Mouse (Mus musculus): ENCODE results near the gene Urm1.
A peak's percentile ranks its signal among the peaks of the same experiment; 100 is the strongest.

Gene Urm1

GRCm38 (mm10) chr2:29827709-29828024, 7.8 kb downstream of the Urm1 start:
- no peak for DNase-seq (ENCODE audit: low read depth)

GRCm38 (mm10) chr2:29831106-29831505, 11.2 kb downstream of the Urm1 start:
- DNase-seq (ENCODE audit: low read depth) = no peak

GRCm38 (mm10) chr2:29833796-29834195, 13.9 kb downstream of the Urm1 start:
- no peak for DNase-seq (ENCODE audit: low read depth)

GRCm38 (mm10) chr2:29835391-29835899, 15.6 kb downstream of the Urm1 start:
- no peak for DNase-seq (ENCODE audit: low read depth)

DNA sequence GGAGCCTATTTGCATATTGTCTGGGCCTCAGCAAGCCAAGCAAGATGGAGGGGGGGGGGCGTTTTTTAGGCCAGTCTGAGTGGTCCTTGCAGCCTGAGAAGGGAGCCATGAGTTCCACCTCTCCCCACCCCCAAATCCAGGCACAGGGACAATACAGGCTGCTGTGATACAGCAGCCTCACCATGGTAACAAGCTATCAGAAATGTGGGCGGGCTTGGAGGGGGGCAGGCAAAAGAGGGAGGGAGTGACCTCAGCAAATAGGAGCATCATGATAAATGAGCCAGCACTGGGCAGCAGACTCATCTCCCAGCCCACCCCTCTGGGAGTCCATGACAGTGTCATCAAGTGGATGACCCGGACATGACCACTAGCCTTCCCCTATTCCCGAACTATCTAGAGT, 19.6 kb downstream of the Urm1 start:
- DNase-seq (ENCODE audit: low read depth) = no peak

GRCm38 (mm10) chr2:29843231-29844105, 23.6 kb downstream of the Urm1 start:
- no peak for DNase-seq (ENCODE audit: low read depth)

DNA sequence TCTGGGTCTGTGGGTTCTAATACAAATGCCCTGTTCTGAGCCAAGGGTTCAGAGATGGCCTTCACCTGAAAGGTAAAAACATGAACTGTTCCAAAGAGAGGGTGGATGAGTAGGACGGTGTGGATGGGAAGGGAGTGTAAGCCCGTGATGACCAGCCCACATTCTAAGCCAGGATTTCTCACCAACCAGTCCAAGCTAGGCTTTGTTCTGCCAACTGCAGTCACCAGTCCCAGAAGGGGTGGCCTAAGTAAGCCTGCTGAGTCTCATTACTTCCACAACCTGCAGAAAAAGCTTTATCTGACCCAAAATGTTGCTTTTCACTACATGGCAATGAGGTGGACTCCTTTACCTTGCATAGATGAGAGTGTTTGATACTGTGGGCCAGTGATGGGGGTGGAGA, 24.2 kb downstream of the Urm1 start:
- no peak for DNase-seq (ENCODE audit: low read depth)

DNA sequence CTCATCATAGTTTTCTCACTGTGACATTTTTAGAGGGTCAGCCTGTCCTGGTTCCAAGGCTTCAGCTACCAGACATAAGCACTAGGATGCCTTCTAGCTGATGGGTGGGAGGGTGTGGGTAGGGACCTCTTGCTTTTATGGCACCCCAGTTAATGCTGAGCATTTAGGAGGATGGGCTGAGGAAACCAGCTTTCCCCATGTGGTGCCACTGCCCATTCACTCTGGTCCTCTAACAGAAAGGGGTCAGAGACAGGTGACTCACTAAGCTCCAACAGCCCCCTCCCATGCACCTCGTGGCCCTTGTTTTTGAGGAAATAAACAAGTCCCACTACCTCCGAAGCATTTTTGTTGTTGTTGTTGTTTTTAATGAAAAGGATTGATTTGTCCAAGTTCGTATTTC, 24.8 kb downstream of the Urm1 start:
- DNase-seq (ENCODE audit: low read depth) = no peak

DNA sequence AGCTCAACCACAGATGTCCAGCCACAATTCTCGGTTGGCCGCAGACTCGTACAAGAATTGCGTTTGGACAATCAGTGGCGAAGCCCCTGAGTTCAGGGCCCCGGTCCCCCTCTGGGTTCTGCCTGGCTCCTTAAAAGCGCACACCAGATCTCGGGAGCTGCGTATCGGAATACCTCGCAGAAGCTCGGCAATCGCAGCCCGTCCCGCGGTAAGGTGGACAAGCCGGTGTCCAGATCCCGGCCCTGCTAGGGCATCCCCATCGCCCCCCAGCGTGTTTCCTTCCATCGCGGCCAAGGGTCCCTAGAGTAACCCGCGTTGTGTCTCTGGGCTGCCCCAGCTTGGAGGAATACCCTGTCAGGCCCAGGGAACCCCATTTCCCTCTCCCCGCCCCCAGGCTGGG, 25.8 kb downstream of the Urm1 start:
- no peak for DNase-seq (ENCODE audit: low read depth)

GRCm38 (mm10) chr2:29846061-29846853, 26.4 kb downstream of the Urm1 start:
- DNase-seq (ENCODE audit: low read depth) = no peak

DNA sequence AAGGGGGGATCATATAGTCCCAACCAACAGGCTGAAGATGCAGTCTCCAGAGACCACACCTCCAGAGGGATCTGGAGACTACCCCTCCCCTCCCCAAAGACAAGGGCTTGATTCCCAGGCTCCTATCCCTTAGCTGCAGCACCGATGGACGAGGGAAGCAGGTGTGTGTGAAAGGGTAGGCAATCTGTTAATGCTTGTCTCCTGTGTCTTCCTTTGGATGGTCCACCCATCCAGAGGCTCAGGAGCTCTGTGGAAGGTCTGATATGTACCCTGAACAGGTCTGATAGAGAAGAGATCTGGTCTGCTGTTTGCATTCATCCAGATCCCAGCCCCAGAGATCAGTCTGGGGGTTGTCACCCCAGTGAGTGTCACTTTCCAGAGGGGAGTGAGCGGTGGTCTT, 27.0 kb downstream of the Urm1 start:
- DNase-seq (ENCODE audit: low read depth) = no peak

DNA sequence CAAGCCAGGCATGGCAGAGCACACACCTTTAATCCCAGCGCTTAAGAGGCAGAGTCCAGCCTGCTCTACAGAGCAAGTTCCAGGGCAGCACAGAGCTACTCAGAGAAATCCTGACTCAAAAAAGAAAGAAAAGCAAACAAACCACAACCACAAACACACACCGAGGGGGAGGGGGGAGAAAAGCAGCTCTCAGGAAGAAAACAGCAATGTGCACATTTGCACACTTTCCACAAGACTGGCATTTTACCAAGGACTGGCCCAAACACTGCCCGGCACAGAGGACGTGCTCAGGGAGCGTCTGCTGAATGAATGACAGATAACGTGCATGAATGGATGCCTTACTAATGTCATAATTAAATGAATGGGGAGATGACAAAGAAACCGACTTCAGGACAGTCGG, 29.2 kb downstream of the Urm1 start:
- DNase-seq (ENCODE audit: low read depth) = peak; percentile 34

DNA sequence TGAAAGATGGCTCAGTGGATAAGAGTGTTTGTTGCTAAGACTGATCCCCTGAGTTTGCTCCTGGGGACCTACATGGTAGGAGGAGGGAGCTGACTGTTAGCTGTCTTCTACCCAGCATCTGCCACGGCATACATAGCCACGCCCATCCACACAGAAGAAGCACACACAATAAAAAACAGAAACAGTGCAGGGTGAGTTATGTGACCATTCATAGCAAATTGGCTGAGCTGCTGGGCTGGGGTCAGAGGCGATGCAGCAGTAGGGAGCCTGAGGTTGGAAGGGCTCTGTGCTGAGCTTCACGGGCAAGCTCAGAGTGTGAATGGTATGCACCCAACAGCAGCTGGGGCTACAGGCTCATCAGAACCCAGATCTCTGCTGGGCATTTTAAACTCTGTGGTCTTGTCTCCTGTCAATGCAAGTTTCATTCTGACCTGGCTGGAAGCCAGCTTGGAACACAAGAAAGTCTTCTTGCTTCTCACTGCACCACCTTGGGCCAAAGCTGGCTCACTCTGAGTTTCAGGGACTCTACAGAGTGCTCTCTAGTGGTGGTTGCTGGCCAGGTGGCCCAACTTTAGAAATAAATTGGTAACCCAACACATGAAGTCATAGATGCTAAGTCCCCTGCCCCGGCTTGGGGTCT, 30.1 kb downstream of the Urm1 start:
- DNase-seq (ENCODE audit: low read depth) = peak; percentile 47

- no peak for DNase-seq (ENCODE audit: low read depth)
Observed at GRCm38 (mm10) chr2:29852957-29853485, 33.1 kb downstream of the Urm1 start.

DNA sequence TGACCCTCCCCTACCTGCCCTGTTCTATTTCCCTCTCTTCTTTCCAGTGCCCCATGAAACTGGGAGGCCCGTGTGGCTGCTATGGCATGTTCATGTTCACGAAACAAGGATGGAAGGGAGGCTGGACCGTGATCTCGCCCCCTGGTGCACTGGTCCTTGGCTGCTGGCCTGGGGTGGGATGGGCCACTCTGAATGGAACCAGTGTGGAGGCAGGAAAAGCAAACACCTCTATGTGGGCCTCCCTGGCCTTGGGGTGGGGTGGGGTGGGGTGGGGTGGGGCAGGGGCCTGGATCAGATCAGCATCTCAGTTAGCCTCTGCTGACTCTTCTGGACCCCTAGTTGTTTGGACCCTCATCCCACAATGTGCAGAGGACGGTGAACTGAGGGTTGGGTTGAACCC, 33.9 kb downstream of the Urm1 start:
- no peak for DNase-seq (ENCODE audit: low read depth)

DNA sequence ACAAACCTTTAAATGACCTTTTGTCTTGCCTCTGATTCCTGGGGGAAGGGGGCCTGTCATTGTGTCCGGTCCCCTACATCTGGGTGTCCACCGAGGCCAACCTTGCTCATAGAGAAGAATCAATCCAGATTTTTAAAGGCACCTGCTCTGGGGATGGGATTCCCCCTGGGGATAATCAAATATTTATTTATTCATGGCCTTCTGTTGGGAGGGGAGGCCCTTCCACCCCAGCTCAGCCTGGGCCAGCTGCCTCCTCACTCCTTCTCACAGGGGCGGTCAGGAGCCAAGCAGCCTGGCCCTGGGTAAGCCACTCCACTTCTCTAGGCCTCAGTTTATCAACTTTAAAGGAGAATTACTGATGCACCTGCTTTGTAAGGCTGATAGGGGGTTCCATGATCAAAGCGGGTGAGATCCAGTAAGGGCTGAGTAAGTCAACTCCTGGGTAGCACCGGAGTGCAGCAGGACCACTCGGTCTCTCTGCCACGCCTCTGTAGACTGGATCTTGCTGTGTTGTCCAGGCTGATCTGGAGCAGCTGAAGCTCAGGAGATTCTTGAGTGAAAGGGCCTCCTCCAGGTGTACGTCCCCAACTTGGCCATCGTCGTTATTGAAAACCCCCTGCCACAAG, 35.8 kb downstream of the Urm1 start:
- DNase-seq (ENCODE audit: low read depth) = no peak

DNA sequence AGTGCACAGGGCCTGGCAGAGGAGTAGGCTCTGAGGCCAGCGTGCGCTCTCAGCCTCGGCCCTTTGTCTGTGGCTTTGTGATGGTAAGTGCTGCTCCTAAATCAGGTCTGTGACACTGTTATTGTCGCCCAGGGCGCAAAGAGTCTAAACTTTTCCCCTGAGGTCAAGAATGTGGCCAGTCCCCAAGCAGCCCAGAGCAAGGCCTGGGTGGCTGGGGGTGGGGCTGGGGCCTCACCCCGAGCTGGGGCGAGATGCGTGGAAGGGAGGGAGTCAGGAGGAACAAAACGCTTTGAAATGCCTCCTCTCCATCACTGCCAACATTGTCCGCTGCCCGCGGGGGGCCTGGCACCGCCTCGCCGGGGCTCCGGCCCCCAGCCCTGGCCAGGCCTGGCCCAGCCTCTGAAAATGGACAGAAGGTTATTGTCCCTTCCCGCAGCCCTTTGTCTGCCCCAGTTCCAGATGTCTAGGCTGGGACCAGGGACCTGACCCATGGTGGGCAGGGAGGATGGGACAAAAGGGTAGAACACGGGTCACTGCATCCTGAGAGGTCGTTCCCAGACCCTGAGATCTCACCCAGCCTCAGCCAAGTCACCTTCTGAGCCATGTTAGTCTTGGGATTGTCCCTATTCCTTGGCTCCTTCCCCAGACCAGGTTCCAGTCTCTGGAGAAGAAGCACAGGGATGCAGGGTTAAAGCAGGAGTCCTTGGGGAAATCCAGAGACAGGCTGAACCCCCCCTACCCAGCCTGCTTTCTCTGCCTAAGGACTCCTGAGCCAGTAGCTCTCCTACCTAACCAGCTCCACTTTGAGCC, 36.8 kb downstream of the Urm1 start:
- DNase-seq (ENCODE audit: low read depth) = no peak

DNA sequence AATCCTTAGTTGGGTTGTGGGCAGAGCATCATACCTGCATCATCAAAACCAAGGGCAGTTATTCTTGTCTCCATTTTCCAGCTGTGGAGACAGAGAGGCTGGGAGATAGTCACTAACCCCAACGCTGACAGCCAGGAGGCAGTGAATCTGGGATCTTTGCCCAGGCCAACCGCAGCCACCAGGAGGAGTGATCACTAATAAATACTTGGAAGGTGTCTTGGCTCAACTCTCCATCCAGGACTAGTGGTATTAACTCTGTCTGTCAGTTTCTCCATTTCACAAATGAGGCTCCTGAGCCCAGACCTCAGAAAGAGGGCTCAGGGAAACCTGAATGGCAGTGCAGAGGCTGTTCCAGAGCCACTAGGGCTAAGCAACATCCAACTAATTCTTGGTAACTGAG, 37.5 kb downstream of the Urm1 start:
- DNase-seq (ENCODE audit: low read depth) = peak; percentile 76

- no peak for DNase-seq (ENCODE audit: low read depth)
Observed at GRCm38 (mm10) chr2:29857967-29858366, 38.1 kb downstream of the Urm1 start.

DNA sequence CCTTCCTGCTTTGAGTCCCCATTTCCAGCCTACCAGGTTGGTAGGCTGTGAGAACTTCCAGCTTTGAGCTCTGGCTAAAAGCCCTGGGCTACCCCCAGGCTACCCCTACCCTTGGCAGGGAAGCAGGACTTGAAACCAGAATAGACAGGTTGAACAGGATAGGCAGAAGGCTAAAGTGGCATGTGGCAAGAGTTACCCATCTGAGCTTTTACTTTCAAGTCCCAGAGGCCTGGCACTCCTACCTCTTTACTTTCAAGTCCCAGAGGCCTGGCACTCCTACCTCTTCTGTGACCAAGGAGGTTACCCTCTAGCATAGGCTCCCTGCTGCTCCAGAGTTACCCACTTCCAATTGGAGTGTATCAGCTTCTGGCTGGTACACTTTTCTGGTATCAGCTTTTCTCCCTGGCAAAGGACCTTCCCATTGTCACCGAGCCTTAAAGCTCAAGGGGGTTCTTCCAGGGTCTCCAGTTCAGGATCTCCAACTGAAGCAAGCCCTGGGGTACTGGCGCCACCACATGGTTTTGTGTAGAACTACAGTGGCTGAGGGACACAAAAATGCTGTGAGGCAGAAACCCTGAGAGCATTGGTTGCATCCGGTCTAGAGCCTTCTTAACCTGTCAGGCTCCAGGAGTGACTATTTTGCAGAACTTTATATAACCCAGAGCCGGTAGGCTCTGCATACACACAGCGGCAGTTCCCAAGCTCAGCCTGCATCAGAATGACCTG, 39.0 kb downstream of the Urm1 start:
- peak; percentile 36 for DNase-seq (ENCODE audit: low read depth)

Data from NIH3T3 (cell line).